Mouse (Mus musculus): ENCODE results near the gene Kif5c.

The Kif5c gene

GRCm38 (mm10) chr2:49671753-49672500, 52.8 kb downstream of the Kif5c start:
- no peak for DNase-seq (ENCODE audit: low spot score)

- no peak for DNase-seq (ENCODE audit: low spot score)
These were observed 53.4 kb downstream of the Kif5c start for GRCm38 (mm10) chr2:49672501-49672874.

- no peak for DNase-seq (ENCODE audit: low spot score)
These were observed 56.9 kb downstream of the Kif5c start for GRCm38 (mm10) chr2:49676020-49676419.

- DNase-seq (ENCODE audit: low spot score): no peak
These were observed 59.3 kb downstream of the Kif5c start for GRCm38 (mm10) chr2:49678386-49678785.

DNA sequence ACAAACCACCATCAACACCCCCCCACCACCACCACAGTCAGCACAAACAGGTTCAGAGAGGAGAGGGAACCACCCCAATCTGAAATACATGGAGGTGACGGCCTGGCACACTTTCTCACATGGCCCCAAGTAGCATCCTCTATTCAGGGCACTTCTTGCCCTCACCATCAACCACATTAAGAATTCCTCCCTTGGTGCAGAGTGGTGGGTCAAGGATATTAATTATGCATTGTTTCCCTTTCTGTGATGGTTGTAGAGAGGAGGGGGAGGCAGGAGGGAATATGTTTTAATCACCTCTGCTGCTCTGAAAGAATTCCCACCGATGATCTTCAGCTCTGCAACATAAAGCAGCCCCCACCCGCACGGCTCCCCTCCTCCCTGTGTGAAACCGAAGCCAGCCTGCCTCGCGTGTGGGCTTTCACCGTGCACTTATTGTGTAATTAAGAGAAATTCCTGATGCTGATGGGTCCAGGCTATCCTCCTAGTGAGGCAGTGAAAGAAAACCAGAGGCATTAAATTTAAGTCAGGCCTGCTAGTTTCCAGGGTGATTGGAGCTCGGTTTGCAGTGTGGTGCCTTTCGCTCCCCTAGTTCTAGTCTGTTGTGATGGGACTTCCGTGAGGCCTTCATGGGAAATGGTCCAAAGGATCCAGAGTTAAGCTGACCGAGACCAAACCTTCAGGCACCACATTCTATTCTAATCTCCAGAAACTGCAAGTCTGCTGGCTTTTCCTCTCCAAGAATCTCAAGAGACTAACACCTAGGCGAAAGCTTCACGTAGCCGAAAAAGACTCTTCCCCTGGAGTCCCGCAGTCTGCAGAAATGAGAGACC, 60.3 kb downstream of the Kif5c start:
- DNase-seq (ENCODE audit: low spot score): no peak

GRCm38 (mm10) chr2:49682754-49683153, 63.7 kb downstream of the Kif5c start:
- DNase-seq (ENCODE audit: low spot score): no peak

- DNase-seq (ENCODE audit: low spot score): no peak
These were observed 65.7 kb downstream of the Kif5c start for GRCm38 (mm10) chr2:49684808-49685207.

DNA sequence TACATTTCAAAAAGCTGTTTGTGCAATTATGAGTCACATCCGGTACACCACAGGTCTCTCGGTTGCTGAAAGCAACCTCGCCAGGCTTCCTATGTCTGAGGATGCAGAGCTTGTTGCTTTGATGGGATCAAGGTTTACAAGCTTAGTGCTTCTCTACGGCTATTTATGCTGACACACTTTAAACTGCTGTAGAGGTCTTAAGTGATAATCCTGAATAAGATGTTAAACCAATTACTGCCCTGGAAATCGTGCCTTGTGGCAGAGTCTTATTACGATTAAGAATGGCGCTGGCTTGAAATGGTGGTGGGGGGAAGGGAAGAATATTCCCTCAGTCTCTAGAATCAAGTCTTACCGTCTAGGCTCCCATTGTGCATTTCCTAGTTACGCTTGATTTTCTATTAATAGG, 71.3 kb downstream of the Kif5c start:
- no peak for DNase-seq (ENCODE audit: low spot score)

DNA sequence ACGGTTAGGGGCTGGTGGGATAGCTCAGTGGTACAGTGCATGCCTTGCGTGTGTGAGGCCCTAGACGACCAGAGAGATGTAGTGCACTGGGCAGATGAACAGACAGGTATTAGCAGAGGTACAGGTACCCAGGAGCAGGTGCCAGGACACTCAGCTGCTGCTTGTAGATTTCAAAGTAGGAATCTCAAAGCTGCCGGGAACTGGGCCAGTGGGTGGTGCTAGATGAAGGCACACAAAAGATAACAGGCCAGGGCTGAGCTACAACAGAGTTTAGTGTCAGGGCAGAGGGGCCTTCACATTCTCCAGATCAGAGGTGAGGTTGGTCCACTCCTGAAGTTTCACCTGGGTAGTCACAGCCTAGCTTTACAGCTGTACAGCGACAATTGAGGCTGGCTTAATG, 72.3 kb downstream of the Kif5c start:
- no peak for DNase-seq (ENCODE audit: low spot score)

DNA sequence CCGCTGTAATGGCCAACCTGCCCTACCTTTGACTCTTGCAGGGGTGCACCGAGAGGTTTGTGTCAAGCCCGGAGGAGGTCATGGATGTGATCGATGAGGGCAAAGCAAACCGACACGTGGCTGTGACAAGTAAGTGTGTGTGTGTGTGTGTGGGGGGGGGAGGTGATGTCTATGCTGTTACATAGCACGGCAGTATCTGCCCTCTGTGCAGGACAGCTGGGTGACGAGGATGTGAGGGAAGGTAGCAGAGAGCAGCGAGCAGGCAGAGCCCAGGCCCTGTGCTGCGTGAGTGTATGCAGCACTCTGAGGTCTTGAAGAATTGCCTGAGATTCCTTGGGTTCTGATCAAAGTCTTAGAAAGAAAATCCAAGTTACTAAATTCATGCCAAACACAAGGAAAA, 75.6 kb downstream of the Kif5c start:
- DNase-seq (ENCODE audit: low spot score): no peak

- no peak for DNase-seq (ENCODE audit: low spot score)
These were observed 76.4 kb downstream of the Kif5c start for GRCm38 (mm10) chr2:49695461-49695860.

- no peak for DNase-seq (ENCODE audit: low spot score)
These were observed 79.8 kb downstream of the Kif5c start for GRCm38 (mm10) chr2:49698851-49699250.

- DNase-seq (ENCODE audit: low spot score): no peak
These were observed 81.3 kb downstream of the Kif5c start for GRCm38 (mm10) chr2:49700176-49700971.

DNA sequence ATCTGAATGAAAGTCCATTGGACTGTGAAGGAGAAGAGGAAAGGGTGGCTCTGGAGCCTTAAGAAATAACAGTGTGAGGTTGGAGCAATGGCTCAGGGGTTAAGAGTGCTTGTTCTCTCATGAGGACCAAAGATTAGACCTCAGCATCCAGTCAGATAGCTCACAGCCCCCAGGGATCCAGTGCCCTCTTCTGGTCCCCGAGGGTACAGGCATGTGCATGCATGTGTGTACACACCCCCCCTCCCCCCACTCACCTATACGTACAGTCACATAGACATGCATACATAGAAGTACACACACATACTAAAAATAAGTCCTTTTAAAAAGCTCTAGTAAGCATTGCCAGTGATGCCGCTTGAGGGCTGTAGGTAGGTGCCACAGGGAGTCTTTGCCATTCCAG, 91.1 kb downstream of the Kif5c start:
- no peak for DNase-seq (ENCODE audit: low spot score)

DNA sequence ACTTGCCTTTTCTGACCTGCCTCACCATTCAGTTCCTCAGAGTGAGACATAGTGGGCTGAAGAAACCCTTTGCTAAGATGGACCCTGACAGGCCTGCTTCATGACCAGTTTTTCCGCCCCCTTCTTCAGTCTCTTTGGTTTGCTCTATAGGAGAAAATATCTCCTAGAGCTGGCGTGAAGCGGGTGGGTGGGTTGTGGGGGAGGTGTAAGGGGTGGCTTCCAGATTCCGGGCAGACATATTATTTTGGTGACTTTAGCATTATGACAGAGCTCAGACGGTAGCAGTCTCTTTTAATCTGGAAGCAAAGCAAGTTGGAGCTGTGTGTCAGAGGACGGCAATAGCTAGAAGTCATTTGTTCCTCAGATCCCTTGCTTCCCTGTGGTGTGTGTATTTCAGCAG, 92.6 kb downstream of the Kif5c start:
- no peak for DNase-seq (ENCODE audit: low spot score)

DNA sequence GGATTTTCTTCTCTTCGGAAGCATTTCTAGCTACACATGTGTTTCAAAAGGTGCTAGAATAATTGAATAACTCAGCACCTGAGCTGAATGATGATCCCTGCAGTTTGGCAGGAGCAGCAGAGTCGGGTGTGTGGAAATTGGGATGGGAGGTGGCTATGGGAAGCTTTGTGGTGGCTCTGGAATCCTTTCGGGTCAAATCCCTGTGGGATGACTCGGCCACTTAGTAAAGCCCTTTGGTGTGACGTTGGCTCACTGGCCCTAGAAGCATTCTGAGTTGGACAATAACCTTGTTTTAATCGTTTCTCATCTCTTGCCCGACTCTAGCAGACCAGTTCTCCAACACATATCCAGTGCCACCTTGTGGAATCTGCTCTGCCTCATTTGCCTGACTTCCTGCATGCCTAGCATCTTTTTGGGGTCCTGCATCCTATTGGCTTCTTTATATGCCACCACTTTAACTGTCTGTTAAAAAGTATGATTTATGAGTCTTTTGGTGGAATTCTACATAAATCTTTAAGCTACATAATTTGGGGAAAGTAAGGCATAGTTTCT, 93.3 kb downstream of the Kif5c start:
- DNase-seq (ENCODE audit: low spot score): no peak

DNA sequence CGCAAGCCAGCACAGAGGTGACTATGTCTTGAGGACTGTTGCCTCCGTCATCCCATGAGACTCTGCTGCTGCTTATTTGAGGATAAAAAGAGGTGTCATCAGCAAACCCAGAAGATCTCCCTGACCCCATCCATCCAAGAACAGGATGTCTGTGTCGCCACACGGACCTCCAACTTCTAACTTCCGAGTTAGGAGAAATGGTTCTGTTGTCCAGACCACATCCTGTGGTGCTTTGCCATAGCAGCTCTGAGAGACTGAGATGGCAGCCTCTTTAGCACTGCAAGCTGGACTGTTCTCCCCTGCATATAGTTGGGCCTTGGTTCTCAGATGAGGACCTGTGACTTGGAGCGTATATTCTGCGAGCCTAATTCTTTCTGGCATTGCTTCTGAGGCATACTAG, 97.4 kb downstream of the Kif5c start:
- DNase-seq (ENCODE audit: low spot score): no peak

DNA sequence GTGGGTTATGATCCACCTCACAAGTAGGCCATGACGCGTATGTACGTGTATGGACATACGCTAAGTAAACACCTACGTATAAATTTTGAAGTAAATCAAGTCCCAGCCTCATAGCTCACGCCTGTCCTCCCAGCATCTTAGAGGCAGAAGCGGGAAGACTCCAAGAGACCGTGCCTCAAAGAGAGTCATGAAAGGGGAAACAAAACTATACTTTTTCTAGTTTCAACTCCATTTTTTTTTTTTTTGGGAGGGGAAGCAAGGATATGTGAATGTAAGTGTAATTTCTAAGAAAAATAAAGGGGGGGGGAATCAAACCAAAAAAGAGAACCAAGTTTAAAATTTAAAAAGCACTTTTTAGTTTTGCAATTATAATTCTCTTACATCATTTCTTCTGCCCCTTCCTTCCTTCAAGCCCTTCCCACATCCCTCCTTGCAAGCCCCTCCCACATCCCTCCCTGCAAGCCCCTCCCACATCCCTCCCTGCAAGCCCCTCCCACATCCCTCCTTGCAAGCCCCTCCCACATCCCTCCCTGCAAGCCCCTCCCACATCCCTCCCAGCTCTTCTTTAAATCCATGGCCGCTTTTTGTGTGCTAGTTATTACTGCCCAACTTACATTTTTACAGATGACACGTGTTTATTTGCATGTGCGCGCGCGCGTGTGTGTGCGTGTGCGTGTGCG, 98.5 kb downstream of the Kif5c start:
- no peak for DNase-seq (ENCODE audit: low spot score)

DNA sequence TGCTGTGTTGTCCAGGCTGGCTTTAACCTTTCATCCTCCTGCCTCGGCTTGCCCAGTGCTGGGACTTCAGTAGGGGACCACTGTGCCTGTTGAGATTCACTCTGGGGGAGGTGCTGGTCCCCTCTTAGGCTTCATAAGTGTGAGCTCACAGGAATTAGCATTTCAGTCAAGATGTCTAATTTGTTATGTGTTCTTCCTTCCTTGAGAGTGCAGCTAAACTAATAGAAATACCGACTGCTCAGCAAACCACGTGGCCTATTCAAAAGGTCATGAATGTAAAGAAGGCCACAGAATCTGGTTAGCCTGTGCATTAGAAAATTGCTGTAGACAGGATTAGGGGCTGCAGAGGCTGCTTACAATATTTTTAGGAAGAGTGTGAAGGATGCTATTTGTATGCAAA, 99.4 kb downstream of the Kif5c start:
- DNase-seq (ENCODE audit: low spot score): no peak

- no peak for DNase-seq (ENCODE audit: low spot score)
These were observed 100.1 kb downstream of the Kif5c start for GRCm38 (mm10) chr2:49718935-49719850.

- DNase-seq (ENCODE audit: low spot score): no peak
These were observed 100.8 kb downstream of the Kif5c start for GRCm38 (mm10) chr2:49719854-49720253.

Measured in urinary bladder, postnatal 10 days (tissue).